Mouse (Mus musculus) R1 (cell line): ENCODE data around the gene Keap1.
A peak's percentile ranks its signal among the peaks of the same experiment; 100 is the strongest.
"Not testable (repeated sequence)": the region's sequence is repeated elsewhere in the genome, so short reads cannot be mapped to it uniquely, and the experiment has no call there.

Experiments used
- DNase-seq: peaks from one replicate; pipeline ENCODE4 v3.0.0-alpha.2; 2018; ENCODE audit warnings: low read depth, low spot score

Keap1 gene

GRCm38 (mm10) chr9:21238733-21239464 lies at the start of gene Keap1:
Gene Keap1, minus strand, starts transcription at chr9:21239361.
- DNase-seq, result peak; percentile 75

DNA sequence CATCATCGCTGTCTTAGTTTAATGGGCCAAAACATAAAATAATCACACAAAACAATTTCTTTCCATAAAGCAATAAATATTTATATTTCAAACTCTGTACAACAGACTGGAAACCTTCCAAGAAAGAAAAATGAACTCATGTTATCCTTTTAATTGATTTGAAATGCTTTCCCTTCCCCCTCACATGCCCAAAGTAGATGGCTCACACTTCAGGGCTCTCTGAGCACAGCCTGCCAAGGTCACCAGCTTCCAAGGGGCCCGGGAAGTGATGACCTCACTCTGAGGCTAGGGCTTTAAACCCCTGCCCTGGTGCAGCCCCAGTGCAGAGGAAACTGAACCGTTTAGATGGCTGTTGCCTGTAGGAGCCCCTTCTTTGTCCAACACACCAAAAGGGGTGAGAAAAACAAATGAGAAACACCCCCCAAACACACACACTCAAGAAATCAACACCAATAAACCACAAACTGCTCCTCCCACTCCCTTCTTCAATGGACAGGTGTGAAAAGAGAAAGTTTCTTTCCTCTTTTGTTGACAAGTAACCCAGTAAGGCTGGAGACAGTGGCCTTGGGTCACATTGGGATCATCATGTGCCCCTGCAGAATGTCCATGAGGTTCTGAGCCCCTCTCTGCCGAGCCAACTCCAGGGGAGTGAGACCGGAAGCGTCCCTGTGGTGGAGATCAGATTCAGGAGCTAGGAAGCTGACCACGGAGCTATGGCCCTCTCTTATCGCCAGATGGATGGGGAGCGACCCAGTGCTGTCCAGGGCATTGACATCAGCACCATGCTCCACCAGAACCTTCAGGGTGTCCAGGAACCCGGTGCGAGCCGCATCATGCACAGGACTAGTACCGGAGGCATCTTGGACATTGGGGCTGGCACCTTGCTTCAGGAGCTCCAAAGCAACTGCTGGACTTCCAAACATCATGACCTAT lies 49.5 kb upstream of the Keap1 start:
- DNase-seq, result no peak

GRCm38 (mm10) chr9:21287571-21288402 lies 48.6 kb upstream of the Keap1 start, which contains the start of gene Kri1:
Gene Kri1, minus strand, starts transcription at chr9:21287969.
- peak; percentile 99 for DNase-seq

- DNase-seq, result no peak
These were observed 47.6 kb upstream of the Keap1 start for GRCm38 (mm10) chr9:21286753-21287152.

DNA sequence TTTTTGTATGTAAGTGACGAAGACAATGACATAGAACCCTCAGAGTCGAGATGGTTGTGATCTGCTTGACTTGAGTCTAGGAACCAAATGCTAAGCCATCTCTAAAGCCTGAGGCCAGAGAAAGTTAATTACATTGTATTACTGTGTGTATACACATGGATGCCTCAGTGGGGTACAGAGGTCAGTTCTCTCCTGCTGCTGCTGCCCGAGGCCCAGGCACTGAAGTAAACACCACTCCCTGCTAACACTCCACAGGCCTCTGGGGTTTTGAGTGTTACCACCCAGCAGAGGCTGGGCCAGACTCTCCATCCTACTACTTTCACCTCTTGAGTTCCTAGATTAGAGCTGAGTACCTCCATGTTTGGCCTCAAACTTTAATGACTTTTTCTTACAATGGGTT lies 44.8 kb upstream of the Keap1 start:
- DNase-seq, result no peak

- peak; percentile 74 for DNase-seq
These were observed 44.4 kb upstream of the Keap1 start for GRCm38 (mm10) chr9:21283591-21283990.

GRCm38 (mm10) chr9:21277776-21278175 lies 38.6 kb upstream of the Keap1 start:
- no peak for DNase-seq

GRCm38 (mm10) chr9:21276307-21276706 lies 37.1 kb upstream of the Keap1 start:
- DNase-seq, result no peak

GRCm38 (mm10) chr9:21275727-21276126 lies 36.6 kb upstream of the Keap1 start:
- DNase-seq, result no peak

DNA sequence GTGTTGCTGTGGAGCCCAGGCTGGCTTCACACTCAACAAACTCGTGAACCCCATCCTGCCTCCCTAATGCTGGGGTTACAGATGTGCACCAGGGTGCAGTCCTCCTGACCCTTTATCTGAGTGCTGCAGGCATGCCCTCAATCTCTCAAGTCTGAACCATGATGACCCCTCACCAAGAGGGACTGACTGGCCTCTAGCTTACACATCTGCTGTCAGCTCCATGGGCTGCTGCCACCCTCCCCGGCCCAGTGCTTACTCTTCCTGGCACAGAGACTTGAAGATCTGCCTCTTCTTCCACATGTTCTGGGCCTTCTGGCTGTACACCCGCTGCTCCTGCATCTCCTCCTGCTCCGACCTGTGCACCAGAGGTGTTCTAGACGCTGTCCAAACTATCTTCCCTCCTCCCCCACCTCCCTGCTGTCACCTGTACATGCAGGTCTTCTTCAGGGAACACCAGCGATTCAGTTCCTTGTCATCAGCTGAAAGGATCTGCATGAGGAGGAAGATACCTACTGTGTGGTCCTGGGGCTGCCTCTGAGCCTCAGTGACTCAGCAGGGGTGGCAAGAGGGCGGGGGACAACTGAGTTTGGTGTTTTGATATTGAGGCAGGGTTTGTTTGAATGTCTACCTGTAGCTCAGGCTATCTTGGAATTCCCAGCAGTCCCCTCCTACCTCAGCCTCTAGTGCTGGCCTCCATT lies 36.0 kb upstream of the Keap1 start:
- DNase-seq, result no peak

DNA sequence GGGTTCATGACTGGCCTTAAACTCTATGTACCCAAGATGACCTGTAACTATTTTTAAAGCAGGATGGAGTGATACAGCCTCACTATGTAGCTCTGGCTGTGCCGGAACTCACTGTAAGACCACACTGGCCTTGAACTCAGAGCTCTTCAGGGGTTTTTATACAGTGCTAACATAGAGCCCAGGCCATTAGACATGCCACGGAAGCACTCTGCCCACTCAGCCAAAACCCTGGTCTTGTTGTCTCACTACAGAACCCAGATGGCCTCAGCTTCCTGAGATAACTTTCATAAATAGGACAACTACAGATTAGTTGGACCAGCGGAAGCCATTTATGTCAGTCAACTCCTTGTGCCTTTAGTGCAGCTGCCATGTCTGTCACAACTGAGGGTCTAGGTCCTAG lies 35.2 kb upstream of the Keap1 start:
- DNase-seq, result no peak

DNA sequence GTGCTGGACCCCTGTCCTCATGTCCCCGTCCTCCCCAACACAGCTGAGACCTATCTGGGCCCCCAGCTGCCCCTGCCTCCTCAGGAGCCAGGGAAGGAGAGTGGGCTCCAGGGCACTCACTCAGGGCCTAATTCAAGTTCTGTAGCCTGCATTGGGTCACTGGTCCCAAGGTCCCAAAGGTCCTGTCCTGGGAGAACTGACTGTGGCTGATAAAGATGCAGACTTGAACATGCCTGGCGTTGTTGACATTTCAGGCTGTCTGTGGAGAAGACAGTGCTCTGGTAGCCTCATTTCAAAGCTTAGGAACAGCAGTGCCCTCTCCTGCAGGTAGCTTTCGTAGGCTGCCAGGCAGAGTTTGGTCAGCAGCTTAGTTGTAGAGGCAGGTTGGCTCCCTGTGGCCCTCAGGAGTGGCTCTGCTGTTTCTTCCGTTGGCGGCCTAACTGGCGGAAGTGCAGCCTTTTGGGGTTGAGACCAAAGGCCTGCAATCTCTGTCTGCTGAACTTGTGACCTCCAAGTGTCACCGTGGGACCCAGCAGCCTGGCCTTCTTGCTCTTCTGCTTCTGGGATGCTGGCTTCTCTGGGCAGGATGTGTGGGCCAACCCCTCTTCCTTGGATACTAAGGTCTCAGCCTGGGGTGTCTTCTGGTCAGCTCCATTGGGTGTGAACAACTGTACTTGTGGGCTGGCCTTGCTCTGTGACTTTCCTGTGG lies 34.5 kb upstream of the Keap1 start:
- DNase-seq, result no peak

DNA sequence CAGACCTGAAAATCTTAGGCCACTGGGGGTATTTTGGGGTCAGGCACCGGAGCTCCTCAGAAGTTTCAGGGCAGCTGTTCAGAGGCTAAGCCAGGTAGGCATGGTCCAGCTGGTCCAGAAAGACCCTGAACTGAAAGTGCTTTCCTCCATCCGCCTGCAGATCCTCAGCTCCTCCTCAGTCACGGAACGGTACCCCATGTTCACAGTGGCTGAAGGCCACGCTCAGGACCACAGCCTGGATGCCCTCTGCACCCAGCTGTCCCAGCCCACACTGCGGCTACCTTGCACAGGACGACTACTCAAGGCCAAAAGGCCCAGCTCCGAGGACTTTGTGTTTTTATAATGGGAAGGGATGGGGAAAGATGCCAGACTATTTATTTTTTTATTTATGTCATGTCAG lies 33.9 kb upstream of the Keap1 start:
- no peak for DNase-seq

- no peak for DNase-seq
These were observed 33.2 kb upstream of the Keap1 start for GRCm38 (mm10) chr9:21272391-21272790.

- DNase-seq, result not testable (repeated sequence)
These were observed 30.4 kb upstream of the Keap1 start for GRCm38 (mm10) chr9:21269590-21269989.

DNA sequence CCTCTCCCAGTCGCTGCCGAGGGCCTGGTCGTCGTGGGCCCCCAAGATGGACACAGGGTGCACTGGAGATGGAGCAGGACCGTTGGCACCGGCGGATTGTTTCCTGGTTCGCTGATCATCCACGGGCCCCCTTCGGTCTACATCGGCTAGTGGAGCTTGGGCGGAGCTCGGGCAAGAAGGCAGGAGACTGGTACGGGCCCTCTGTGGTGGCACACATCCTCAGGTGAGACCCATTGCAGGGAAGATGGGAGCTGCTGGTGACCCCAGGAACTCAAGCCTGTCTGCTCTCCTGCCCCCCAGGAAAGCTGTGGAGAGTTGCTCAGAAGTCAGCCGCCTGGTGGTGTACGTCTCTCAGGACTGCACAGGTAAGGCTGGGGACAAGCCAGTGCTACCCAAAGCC lies 29.1 kb upstream of the Keap1 start:
- no peak for DNase-seq

GRCm38 (mm10) chr9:21266889-21267288 lies 27.7 kb upstream of the Keap1 start:
- DNase-seq, result no peak

DNA sequence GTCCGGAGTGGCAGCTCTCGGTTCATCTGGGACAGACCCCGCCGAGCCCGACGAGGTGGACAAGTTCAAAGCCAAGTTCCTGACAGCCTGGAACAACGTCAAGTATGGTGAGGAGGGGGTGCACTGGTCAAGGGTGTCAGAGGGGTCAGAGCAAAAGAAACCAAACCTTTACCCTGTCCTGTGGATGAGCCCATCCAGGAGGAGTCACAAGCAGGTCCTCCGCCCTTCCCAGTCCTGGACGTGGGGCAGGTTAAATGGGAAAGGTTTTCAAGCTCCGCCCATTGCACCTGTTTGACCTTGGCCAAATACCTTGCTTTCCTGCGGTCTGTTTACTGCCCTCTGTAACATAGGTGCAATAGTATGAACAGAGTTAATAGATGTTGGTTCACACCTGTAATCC lies 26.4 kb upstream of the Keap1 start:
- peak; percentile 65 for DNase-seq

- DNase-seq, result peak; percentile 99
These were observed 25.9 kb upstream of the Keap1 start, which contains the start of gene Atg4d for GRCm38 (mm10) chr9:21265000-21265561. Gene Atg4d, plus strand, starts transcription at chr9:21265293.
